Mouse (Mus musculus) ovary, postnatal 14 days (tissue): ENCODE results near the gene Ppm1f.
"Not testable (repeated sequence)": the region's sequence is repeated elsewhere in the genome, so short reads cannot be mapped to it uniquely, and the experiment has no call there.

Source experiments
- DNase-seq: peaks from one replicate; pipeline ENCODE4 v3.0.0; 2022; ENCODE audit warnings: low spot score

Gene Ppm1f

GRCm38 (mm10) chr16:16896382-16897055 lies at the start of gene Ppm1f:
TSS of gene Ppm1f (plus strand) at chr16:16896469.
- DNase-seq, result peak; percentile 96

DNA sequence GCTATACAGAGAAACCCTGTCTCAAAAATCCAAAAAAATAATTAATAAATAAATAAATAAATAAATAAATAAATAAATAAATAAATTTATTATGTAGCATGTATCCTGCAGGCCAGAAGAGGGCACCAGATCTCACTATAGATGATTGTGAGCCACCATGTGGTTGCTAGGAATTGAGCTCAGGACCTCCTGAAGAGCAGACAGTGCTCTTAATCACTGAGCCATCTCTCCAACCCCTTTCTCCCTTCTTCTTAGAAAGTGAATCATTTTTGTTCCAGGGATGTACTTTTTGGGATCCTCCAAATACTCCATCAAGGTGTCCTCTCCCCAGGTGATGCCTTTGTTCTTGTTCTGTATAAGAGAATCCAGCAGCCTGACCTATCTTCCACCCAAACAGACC lies 47.1 kb upstream of the Ppm1f start:
- DNase-seq, result no peak

- DNase-seq, result no peak
Observed at GRCm38 (mm10) chr16:16852411-16852810, 43.9 kb upstream of the Ppm1f start.

DNA sequence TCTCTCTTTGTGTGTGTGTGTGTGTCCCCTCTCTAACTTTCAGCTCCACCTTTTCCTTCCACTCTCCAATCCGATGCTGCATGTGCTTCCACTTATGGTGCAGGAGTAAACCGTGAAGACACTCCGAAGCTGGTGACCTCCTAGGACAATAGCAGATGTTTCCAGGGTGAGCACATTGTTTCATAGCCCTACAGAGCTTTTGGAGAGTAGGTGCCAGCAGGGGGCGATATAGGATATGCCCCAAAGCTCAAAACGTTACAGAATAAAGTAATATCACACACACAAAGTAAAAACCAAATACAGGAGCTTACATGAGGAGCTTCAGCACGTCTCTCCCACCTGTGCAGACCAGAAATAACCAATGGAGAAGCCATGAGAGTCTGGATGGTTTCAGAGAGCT lies 41.4 kb upstream of the Ppm1f start:
- DNase-seq, result peak; percentile 23

GRCm38 (mm10) chr16:16855541-16855940 lies 40.7 kb upstream of the Ppm1f start:
- DNase-seq, result no peak

DNA sequence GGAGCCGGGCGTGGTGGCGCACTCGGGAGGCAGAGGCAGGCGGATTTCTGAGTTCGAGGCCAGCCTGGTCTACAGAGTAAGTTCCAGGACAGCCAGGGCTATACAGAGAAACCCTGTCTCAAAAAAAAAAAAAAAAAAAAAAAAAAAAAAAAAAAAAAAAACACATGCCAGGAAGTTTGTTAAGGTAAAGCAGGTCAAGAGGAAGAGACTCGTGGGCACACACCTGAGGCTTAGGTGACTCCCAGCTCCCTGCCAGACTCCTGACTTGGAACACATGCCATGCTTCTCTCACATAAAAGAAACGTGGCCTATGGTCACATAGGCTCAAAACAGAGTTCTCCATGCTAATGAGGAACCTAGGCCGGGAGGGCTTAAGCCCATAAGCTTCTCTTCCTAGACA lies 40.2 kb upstream of the Ppm1f start:
- not testable (repeated sequence) for DNase-seq

DNA sequence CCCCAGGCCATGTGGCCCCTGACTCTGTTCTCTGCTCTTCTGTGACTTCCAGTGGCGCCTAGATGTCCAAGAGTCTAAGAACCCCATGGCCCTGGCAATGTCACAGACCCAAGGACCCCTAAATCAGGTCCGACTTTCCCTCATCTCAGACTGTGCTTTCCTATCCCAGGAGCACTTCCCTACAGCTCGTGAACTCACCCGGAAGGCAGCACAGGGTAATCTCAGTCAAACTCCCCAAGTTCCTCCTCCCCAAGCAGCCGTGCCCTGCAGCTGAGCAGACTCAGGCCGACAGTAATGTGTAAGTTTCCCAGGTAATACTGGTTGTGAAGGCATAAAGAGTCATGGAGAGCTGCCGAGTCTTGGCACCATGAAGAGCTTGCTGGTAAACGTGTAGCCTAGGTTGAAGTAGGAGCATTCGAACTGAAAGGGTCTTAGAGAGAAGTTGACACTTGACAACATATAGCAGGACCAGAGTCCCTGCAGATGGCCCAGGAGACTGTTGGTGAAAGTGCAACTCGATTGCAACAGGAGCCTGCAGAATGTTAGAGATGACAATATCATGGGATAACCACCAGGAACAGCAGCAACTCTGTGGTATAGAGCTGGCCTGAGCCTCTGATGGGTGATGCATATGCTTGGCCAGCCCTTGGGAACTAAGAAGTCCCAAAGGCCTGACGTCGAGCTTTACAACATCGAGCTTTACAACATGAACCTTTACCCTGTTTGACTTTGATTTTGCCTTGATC lies 39.4 kb upstream of the Ppm1f start:
- DNase-seq, result no peak

DNA sequence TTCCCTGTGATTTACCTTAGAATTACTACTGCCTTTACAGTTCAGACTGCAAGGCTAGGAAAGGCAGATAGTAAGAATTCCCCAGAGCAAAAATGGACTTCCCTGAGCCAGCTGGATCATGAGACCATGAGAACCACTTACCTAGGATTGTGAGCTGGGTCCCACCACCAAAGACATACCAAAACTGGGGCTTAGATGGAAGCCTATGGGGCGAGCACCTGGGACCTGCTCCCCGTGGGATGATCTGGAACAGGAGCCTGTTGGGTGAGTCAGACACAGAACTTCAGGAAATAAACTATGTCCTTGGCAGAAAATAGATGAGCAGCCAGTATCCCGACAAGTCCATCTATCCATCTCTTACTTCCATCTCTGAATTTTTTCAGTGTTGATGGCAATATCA lies 34.0 kb upstream of the Ppm1f start:
- no peak for DNase-seq

DNA sequence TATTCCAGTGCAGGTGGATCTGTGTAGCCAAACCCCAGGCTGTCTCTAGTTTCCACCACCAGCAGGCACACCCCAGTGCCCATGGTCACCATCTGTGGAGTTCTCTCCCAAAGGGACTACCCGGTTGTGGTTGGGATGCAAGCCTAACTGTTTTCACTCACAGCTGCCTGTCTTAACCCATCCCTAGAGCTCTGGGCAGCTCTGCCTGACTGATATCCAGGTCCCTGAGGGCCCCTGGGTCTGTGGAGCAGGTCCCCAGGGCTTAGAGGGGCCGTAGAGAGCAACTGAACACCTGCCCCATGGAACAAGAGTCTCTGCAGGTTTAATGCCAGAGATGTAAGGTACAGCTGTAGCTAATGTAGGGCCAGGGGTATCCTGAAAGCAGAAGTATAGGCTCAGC lies 32.3 kb upstream of the Ppm1f start, which contains the start of gene Igll1:
Gene Igll1, minus strand, starts transcription at position 8 of the 400 bp plus-strand sequence.
- no peak for DNase-seq

- no peak for DNase-seq
Observed at GRCm38 (mm10) chr16:16865217-16865616, 31.1 kb upstream of the Ppm1f start.

- no peak for DNase-seq
Observed at GRCm38 (mm10) chr16:16865696-16866561, 30.3 kb upstream of the Ppm1f start.

GRCm38 (mm10) chr16:16870241-16870616 lies 26.0 kb upstream of the Ppm1f start:
- no peak for DNase-seq

- peak; percentile 79 for DNase-seq
Observed at GRCm38 (mm10) chr16:16870617-16871331, 25.5 kb upstream of the Ppm1f start, which contains the start of the genes Top3b and Vpreb1. TSS of gene Top3b (plus strand) at chr16:16870736. TSS of gene Vpreb1 (minus strand) at chr16:16870843.

DNA sequence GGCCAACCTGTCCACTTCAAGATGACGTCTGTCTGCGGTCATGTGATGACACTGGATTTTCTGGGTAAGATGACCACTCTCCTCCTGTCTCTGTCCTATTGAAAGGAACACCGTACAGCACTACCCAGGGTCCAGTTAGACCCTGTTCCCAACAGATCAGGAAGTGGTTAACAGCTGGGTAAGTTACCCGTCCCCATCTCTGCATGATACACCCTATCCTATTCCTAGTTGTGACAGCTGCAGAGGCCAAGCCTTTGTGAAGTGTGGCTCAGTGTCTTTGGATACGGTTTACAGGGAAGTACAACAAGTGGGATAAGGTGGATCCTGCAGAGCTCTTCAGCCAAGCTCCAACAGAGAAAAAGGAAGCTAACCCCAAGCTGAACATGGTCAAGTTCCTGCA lies 17.2 kb upstream of the Ppm1f start:
- no peak for DNase-seq

DNA sequence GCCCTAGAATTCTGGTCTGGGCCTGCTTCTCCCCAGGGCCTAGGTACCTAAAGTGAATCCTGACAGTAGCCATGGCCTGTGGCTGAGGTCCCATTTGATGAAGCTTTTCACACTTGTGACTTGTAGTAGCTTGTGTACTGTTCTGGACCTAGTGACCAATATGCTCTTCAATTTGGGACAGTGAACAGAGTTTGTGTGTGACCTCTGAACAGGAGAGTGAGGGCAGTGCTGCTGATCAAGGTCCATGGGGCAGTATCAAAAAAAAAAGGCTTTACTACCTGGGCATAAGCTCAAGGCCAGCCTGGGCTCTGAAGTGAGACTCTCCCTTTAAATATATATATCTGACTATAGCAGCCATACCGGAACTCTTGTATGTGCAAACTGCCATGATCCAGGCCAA lies 7.9 kb upstream of the Ppm1f start:
- DNase-seq, result no peak

DNA sequence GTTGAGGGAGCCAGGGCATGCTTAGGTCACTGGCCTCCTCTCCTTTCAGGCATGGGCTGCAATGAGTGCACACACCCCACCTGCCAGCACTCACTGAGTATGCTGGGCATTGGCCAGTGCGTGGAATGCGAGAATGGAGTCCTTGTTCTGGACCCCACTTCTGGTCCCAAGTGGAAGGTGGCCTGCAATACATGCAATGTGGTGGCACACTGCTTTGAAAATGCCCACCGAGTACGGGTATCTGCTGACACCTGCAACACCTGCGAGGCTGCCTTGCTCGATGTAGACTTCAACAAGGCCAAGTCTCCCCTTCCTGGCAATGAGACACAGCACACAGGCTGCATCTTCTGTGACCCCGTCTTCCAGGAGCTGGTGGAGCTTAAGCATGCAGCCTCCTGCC lies 3.9 kb upstream of the Ppm1f start:
- DNase-seq, result no peak

GRCm38 (mm10) chr16:16896015-16896381 lies 271 bp upstream of the Ppm1f start:
- no peak for DNase-seq

DNA sequence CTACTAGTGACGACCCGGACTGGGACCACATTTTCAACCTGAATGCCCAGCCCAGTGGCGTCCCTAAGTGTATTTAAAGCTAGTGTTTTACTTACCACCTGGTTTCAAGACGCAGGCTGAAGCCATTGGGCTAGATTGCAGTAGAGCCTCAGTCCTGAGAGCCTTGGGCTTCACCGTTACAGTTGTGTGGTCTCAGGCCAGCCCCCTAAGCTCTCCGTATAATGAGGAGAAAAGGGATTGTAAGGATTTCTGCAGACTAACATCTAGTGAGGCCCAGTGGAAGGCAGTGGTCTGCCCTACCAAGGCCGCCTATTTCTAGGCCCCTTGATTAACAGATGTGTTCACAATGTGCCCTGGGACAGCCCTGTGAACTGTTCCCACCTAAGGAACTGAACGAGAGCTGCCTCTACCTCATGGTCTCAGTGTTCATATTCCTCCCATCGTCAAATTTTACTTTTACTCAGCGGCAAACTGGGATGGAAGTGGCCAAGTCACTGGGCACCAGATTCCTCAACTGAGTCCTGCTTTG lies 851 bp downstream of the Ppm1f start:
- no peak for DNase-seq

- DNase-seq, result no peak
Observed at GRCm38 (mm10) chr16:16902329-16902728, 6.1 kb downstream of the Ppm1f start.

- DNase-seq, result no peak
Observed at GRCm38 (mm10) chr16:16903188-16903587, 6.9 kb downstream of the Ppm1f start.

GRCm38 (mm10) chr16:16907799-16908198 lies 11.5 kb downstream of the Ppm1f start:
- DNase-seq, result no peak
